Mouse (Mus musculus) liver, adult (tissue): ENCODE data around the gene Zup1.
A peak's percentile ranks its signal among the peaks of the same experiment; 100 is the strongest.

Experiments
- GATA4 ChIP-seq: IDR thresholded peaks from 2 replicates; pipeline ENCODE4 v1.6.1; 2014; ENCODE audit warnings: mild to moderate bottlenecking, low read length; ENCODE audit not compliant: insufficient replicate concordance

Zup1 gene

DNA sequence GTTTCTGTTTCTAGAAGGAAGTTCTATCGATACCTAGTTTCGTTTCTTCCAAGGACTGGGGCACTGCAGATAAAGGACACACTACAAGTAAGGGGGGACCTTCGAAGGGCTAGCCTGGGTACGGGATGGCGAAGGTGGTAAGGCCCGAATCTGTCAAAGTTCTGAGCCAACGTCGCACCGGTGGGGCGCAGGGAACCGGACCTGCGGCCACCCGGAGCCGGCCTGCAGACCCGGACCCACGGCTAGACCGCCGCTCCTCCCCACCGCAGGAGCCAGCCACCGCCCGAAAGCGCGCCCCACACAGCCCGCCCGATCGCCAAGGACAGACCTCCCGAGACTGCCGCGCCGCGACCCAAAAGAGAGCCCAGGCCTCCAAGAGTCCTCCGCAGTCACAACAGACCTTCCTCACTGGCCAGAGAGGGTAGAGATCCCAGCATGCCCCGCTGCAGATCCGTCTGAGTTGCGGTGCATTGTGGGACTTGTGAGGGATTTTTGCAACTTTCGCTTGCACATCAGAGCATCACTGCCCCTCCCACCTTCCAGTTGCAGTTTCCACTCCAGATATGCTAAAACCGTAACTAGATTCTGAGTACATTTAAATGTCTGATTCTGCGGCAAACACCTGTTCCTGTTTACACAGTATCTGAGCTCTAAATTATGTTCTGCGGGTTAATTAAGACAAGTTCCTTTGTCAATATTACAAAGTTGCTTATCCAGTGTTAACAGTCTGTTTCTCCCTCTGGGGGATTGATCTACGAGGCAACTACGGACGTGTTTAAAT is at the start of gene Zup1:
TSS of gene Zup1 (minus strand) at position 467 of the 781 bp plus-strand sequence.
- no peak; the same call in 1 of the 2 replicates for TF ChIP-seq GATA4

DNA sequence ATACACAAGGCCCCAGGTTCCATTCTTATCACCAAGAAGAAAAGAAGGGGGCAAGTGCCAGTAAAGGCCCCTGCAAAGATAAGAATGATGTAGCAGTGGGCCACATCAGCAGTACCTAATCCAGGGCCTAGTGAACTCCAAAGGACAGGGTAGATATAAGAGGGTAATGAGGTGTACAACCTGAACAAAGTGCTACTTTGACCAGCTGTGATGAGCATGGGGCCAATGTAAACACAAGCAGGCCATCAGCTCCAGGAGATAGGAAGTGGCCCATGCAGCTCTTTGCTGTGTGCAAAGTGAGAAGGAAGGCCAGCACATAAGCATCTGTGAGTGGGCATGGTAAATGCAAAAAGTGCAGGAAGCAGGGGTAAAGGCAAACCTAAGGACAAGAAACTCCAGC is 47.3 kb upstream of the Zup1 start:
- TF ChIP-seq GATA4, result no peak

GRCm38 (mm10) chr10:33986771-33987170 is 35.7 kb upstream of the Zup1 start:
- no peak for TF ChIP-seq GATA4

DNA sequence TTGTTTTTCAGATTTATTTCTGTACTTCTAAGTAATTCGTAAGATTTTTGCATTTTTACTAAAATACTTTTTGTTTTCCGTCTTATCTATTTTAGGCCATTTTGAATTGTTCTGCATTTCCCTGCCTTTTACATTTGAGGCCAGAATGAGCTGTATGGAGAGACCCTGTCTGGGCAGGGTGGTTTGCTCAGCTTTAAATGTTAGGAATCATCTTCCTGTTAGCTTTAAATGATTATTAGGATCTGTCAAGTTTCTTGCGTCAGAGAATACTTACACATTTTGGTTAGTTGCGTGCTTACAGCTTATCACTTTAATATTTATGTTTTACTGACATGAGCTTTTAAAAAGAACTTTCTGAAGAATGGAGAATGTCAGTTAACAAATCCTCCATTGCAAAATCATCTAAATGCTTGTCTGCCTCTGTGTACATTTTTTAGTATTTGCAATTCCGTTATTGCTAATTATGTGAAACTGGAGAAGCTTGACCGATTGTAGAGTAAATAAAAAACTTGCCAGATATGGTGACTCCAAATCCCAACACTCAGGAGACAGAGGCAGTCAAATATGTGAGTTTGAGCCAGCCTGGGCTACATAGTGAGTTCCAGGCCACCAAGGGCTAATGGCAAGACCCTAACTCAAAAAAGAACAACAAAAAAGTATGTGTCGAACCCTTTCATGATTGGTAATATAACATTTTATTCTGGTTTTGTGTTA is 23.9 kb upstream of the Zup1 start:
- TF ChIP-seq GATA4, result no peak

DNA sequence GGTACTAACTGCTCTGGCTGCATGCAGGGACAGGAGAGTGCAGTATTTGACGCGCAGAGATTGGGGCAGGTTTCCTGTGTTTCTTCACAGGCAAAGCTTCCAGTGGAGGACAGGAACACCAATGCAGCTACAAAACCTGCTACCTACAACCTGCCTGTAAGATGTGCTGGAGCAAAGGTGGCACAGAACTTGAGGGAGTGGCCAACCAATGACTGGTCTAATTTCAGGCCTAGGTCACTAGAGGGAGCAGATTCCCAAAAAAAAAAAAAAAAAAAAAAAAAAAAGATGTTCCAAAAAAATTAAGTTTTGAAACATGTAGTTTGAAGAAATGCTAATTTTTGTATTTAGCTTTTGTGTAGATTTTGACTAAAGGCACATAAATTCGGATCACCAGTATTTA is 1.4 kb upstream of the Zup1 start:
- no peak for TF ChIP-seq GATA4

DNA sequence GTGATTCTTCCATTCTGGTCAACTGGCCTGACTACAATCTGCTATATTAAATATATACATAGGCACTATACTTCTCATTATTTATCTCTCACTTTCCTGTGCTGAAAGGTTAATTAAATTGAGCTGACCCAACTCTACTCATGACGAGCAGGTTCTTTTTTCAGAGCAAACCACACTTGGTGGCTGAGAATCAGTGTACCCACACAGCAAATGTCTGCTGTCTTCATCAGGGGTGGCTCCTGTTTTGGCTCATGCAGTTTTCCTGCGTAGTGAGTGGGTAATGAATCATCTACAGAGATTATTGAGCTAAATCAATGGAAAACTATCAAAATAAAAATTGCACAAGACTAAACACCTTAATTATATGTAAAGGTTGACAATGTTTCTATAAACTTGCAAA is 4.7 kb downstream of the Zup1 start:
- no peak for TF ChIP-seq GATA4

GRCm38 (mm10) chr10:33945390-33945789 is 5.7 kb downstream of the Zup1 start:
- no peak for TF ChIP-seq GATA4

GRCm38 (mm10) chr10:33940702-33941101 is 10.4 kb downstream of the Zup1 start:
- no peak for TF ChIP-seq GATA4

DNA sequence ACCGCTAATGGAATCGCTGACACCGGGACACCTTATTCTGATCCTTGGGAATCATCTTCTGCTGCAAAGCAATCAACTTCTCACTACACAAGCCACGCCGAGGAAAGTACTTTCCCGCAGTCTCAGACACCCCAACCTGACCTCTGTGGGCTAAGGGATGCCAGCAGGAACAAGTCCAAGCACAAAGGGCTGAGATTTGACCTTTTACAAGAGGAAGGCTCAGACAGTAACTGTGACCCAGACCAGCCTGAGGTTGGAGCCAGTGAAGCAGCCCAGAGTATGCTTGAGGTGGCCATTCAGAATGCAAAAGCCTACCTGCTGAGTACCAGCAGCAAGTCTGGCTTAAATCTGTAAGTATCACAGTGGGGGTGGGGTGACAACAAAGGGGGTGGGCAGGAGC is 45.6 kb downstream of the Zup1 start:
- TF ChIP-seq GATA4, result no peak

DNA sequence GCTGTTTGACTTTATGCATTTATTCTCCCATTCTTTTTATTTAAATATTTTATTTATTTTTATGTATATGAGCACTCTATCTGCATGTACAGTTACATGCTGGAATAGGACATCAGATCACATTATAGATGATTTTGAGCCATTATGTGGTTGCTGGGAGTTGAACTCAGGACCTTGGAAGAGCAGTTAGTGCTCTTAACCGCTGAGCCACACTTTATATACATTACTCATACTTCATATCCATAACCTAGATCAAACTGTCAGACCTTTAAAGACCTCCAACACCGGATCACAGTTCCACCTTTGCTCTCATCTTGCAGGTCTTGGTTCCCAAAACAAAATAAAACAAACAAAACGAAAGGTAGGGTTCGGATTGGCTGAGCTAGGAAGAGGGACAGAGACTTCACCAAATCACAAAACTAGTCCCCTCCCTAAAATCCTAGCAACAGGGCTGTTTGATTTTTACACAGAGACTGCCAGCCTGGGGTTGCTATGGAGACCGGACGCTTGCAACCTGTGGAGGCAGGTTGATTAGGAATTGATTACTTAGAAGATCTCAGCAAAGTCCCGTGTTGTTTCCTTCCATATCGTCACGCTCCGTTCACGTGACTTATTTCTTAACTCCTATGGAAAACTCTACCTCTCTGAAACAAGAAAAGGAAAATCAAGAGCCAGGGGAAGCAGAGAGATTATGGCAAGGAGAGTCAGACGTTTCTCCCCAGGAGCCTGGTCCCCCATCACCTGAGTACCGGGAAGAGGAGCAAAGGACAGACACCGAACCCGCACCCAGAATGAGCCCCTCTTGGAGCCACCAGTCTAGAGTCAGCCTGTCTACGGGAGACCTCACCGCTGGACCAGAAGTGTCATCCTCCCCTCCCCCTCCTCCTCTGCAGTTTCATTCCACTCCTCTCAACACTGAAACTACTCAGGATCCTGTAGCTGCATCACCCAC is 46.3 kb downstream of the Zup1 start, which contains the start of gene Rsph4a:
TSS of gene Rsph4a (plus strand) at position 582 of the 952 bp plus-strand sequence.
- no peak for TF ChIP-seq GATA4

DNA sequence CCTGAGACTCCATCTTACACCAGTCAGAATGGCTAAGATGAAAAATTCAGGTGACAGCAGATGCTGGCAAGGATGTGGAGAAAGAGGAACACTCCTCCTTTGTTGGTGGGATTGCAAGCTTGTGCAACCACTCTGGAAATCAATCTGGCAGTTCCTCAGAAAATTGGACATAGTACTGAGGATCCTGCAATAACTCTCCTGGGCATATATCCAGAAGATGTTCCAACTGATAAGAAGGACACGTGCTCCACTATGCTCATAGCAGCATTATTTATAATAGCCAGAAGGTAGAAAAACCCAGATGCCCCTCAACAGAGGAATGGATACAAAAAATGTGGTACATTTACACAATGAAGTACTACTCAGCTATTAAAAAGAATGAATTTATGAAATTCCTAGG is 49.5 kb downstream of the Zup1 start:
- peak; percentile 75; the same call in 1 of the 2 replicates for TF ChIP-seq GATA4

GRCm38 (mm10) chr10:33872672-33873398 is 78.2 kb downstream of the Zup1 start:
- no peak for TF ChIP-seq GATA4

DNA sequence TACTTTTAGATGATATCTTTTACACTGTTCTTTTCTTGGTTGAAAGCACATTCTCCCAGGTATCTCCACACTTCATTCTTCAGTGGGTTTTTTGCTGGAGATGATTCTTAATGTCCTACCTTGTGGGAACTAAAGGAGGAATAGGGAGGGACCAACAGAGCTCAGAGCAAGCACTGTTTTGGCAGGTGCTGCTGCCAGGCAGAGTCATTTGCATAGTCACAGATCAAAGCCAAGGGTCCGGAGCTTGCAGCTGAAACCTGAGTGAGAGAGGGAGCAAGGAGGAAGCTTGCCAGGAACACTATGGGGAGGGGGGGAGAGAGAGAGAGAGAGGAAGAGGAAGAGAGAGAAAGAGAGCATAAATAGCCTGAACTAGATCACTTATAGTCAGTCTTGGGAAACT is 80.6 kb downstream of the Zup1 start:
- no peak for TF ChIP-seq GATA4
